Mouse (Mus musculus) MEL (cell line): ENCODE results near the gene Psmb4.
"Not testable (repeated sequence)": the region's sequence is repeated elsewhere in the genome, so short reads cannot be mapped to it uniquely, and the experiment has no call there.

ENCODE experiments used
- CTCF ChIP-seq, 3 experiments: IDR thresholded peaks in 2 of 3; conservative IDR thresholded peaks in 1 of 3; 2 replicates each; pipeline ENCODE4 v1.5.1; 2011 to 2012; ENCODE audit warnings: low read length in 3 of 3, low read depth in 2 of 3, mild to moderate bottlenecking in 2 of 3, improper control_type of control experiment in 1 of 3, inconsistent platforms in 1 of 3, mixed read lengths in 1 of 3, moderate library complexity in 1 of 3; ENCODE audit not compliant: control insufficient read depth in 1 of 3, insufficient read depth in 1 of 3, poor library complexity in 1 of 3, severe bottlenecking in 1 of 3
- E2F4 ChIP-seq: IDR thresholded peaks from 2 replicates; pipeline ENCODE4 v1.6.1; 2011; ENCODE audit warnings: low read depth, low read length, improper control_type of control experiment, borderline replicate concordance
- ELF1 ChIP-seq: IDR thresholded peaks from 2 replicates; pipeline ENCODE4 v1.6.1; 2014; ENCODE audit warnings: low read depth, mild to moderate bottlenecking, inconsistent platforms, low read length, improper control_type of control experiment, moderate library complexity
- ETS1 ChIP-seq: IDR thresholded peaks from 2 replicates; pipeline ENCODE4 v1.6.1; 2012; ENCODE audit warnings: low read depth, mild to moderate bottlenecking, inconsistent platforms, low read length, improper control_type of control experiment, moderate library complexity
- GATA1 ChIP-seq: IDR thresholded peaks from 2 replicates; pipeline ENCODE4 v1.6.1; 2011; ENCODE audit warnings: low read depth, low read length, improper control_type of control experiment
- HCFC1 ChIP-seq: IDR thresholded peaks from 2 replicates; pipeline ENCODE4 v1.6.1; 2012; ENCODE audit warnings: low read depth, mild to moderate bottlenecking, inconsistent platforms, low read length, improper control_type of control experiment, moderate library complexity
- MAX ChIP-seq: IDR thresholded peaks from 2 replicates; pipeline ENCODE4 v1.6.1; 2011; ENCODE audit warnings: low read length, improper control_type of control experiment
- POLR2A ChIP-seq, 2 experiments: IDR thresholded peaks; 2 replicates each; pipeline ENCODE4 v1.6.1; 2011 to 2012; ENCODE audit warnings: low read length in 2 of 2, mild to moderate bottlenecking in 2 of 2, control low read depth in 1 of 2, improper control_type of control experiment in 1 of 2, low read depth in 1 of 2, moderate library complexity in 1 of 2; ENCODE audit not compliant: control insufficient read depth in 1 of 2, insufficient read depth in 1 of 2, poor library complexity in 1 of 2
- POLR2AphosphoS2 ChIP-seq: IDR thresholded peaks from 2 replicates; pipeline ENCODE4 v1.6.1; 2011; ENCODE audit warnings: low read length, improper control_type of control experiment
- POLR2AphosphoS5 ChIP-seq: IDR thresholded peaks from 2 replicates; pipeline ENCODE4 v1.6.1; 2012; ENCODE audit warnings: low read depth, borderline replicate concordance, mild to moderate bottlenecking, inconsistent platforms, low read length, moderate library complexity, mixed read lengths
- TBP ChIP-seq: IDR thresholded peaks from 2 replicates; pipeline ENCODE4 v1.8.0; 2011; ENCODE audit warnings: low read depth, low read length, improper control_type of control experiment
- ZC3H11A ChIP-seq: IDR thresholded peaks from 2 replicates; pipeline ENCODE4 v1.6.1; 2012; ENCODE audit warnings: low read depth, mild to moderate bottlenecking, inconsistent platforms, low read length, improper control_type of control experiment
- ZNF384 ChIP-seq: IDR thresholded peaks from 2 replicates; pipeline ENCODE4 v1.6.1; 2012; ENCODE audit warnings: low read depth, mild to moderate bottlenecking, inconsistent platforms, low read length, improper control_type of control experiment

- not testable (repeated sequence) for TF ChIP-seq TBP; POLR2AphosphoS5; CTCF (IDR thresholded peaks at IDR 0.05 in 2 of 3, conservative IDR thresholded peaks at IDR 0.05 in 1 of 3; ENCODE audit: control insufficient read depth in 1 of 3, insufficient read depth in 1 of 3, low read depth in 2 of 3, low read length in 3 of 3, poor library complexity in 1 of 3, severe bottlenecking in 1 of 3); ELF1; POLR2A (IDR thresholded peaks at IDR 0.05; ENCODE audit: control insufficient read depth in 1 of 2, insufficient read depth in 1 of 2, low read depth in 1 of 2, low read length in 2 of 2, poor library complexity in 1 of 2); GATA1; ETS1; MAX; ZC3H11A; ZNF384; E2F4; HCFC1; POLR2AphosphoS2
Measured at GRCm38 (mm10) chr3:94933604-94934003, 46.8 kb upstream of the Psmb4 start.
